Mouse (Mus musculus) brain, adult 10 weeks (tissue): ENCODE data around the gene Olfr168. TPM values are rescaled to one million over a fixed set of nuclear protein-coding genes. Genes with fewer than 3 reads are reported as not detected.

ENCODE experiments used
- polyA plus RNA-seq: library from polyadenylated mRNA; stranded (reverse); fragments of 350-450 nt; fragmentation: Illumina TruSeq; extraction: RNeasy Lipid Tissue Mini Kit (QIAGEN cat#74804); gene quantifications from one replicate; pipeline ENCODE4 v1.2.3, GENCODE M21; 2015; ENCODE audit warnings: low read depth, low replicate concordance

The Olfr168 gene
- polyA plus RNA-seq: not detected

GRCm38 (mm10) chr16:19535455-19535854, at the start of gene Olfr168:
Olfr168 (minus strand) TSS chr16:19535555.

GRCm38 (mm10) chr16:19571709-19572108, 36.4 kb upstream of the Olfr168 start, which contains the start of gene Olfr169:
Olfr169 (minus strand) TSS chr16:19571809.

GRCm38 (mm10) chr16:19522166-19522565, 13.2 kb downstream of the Olfr168 start, which contains the start of gene Olfr167:
Olfr167 (minus strand) TSS chr16:19522266.

GRCm38 (mm10) chr16:19483394-19483793, 52.0 kb downstream of the Olfr168 start, which contains the start of gene Olfr166:
Olfr166 (plus strand) TSS chr16:19483694.

Other genes starting within 250 kb of the Olfr168 start
- not detected for gene Olfr164, start 221.5 kb downstream of the Olfr168 start, polyA plus RNA-seq
- gene Olfr165, start 112.4 kb downstream of the Olfr168 start, polyA plus RNA-seq: not detected
- not detected for gene Olfr166, start 51.9 kb downstream of the Olfr168 start, polyA plus RNA-seq
- gene Olfr167, start 13.3 kb downstream of the Olfr168 start, polyA plus RNA-seq: not detected
- not detected for gene Olfr169, start 36.3 kb upstream of the Olfr168 start, polyA plus RNA-seq
- gene Olfr170, start 76.3 kb upstream of the Olfr168 start, polyA plus RNA-seq: not detected
- gene Olfr171, start 94.4 kb upstream of the Olfr168 start, polyA plus RNA-seq: not detected
- gene Lamp3, start 170.8 kb upstream of the Olfr168 start, polyA plus RNA-seq: not detected
- 0.51 TPM for gene B3gnt5, start 224.7 kb upstream of the Olfr168 start, polyA plus RNA-seq